Mouse (Mus musculus) CH12.LX (cell line): ENCODE measurements at regions not wholly inside any gene's neighbourhood (a gene's known extent, or its start where the extent isn't known, plus 50 kb on each side); places are given as distances from the start of the nearest gene placed in this dataset.

Source experiments
- DNase-seq: peaks from one replicate; pipeline ENCODE4 v3.0.0-alpha.2; 2013; ENCODE audit errors: extremely low read depth
- H3K27ac ChIP-seq: 2 replicates; pipeline ENCODE4 v1.5.1; 2012; ENCODE audit warnings: low read depth, mild to moderate bottlenecking, control low read depth, moderate library complexity; ENCODE audit not compliant: insufficient read depth
- H3K27me3 ChIP-seq: replicated peaks from 2 replicates; pipeline ENCODE3; 2012; ENCODE audit warnings: inconsistent platforms
- H3K36me3 ChIP-seq, 2 experiments: replicated peaks in 1 of 2; 2 replicates each; pipeline versions ENCODE3 to v1.6.1; 2012; ENCODE audit warnings: inconsistent platforms in 1 of 2, low read length in 1 of 2, mild to moderate bottlenecking in 1 of 2, mixed read lengths in 1 of 2, moderate library complexity in 1 of 2; ENCODE audit not compliant: control insufficient read depth in 1 of 2, insufficient read depth in 1 of 2
- H3K4me1 ChIP-seq, 2 experiments: 2 replicates each; pipeline ENCODE4 v1.6.1; 2012; ENCODE audit warnings: inconsistent platforms in 1 of 2, moderate library complexity in 1 of 2; ENCODE audit not compliant: insufficient read depth in 2 of 2, control insufficient read depth in 1 of 2
- H3K4me2 ChIP-seq: 2 replicates; pipeline ENCODE4 v1.6.1; 2012; ENCODE audit warnings: low read depth, mild to moderate bottlenecking, control low read depth; ENCODE audit not compliant: poor library complexity, insufficient read depth, severe bottlenecking
- H3K4me3 ChIP-seq, 3 experiments: fragments of 150-350 bp in 1 of 3; sonication (generic) in 1 of 3; replicated peaks in 1 of 3; 2 replicates each; pipeline versions ENCODE3 to v1.5.1; 2011 to 2012; ENCODE audit warnings: low read depth in 2 of 3, low read length in 2 of 3, mild to moderate bottlenecking in 2 of 3, moderate library complexity in 2 of 3, control low read depth in 1 of 3, improper control_type of control experiment in 1 of 3, inconsistent platforms in 1 of 3, mixed read lengths in 1 of 3; ENCODE audit not compliant: poor library complexity in 1 of 3
- H3K79me2 ChIP-seq: replicated peaks from 2 replicates; pipeline ENCODE4 v1.6.1; 2012; ENCODE audit warnings: mild to moderate bottlenecking, moderate library complexity; ENCODE audit not compliant: control insufficient read depth, poor library complexity, insufficient read depth, severe bottlenecking; ENCODE audit errors: extremely low read depth
- H3K9ac ChIP-seq: 2 replicates; pipeline ENCODE4 v1.6.1; 2012; ENCODE audit warnings: low read depth, mild to moderate bottlenecking, control low read depth, moderate library complexity; ENCODE audit not compliant: insufficient read depth
- H3K9me3 ChIP-seq: replicated peaks from 2 replicates; pipeline ENCODE3; 2012; ENCODE audit warnings: low read length, inconsistent platforms, mixed read lengths
- E2F4 ChIP-seq: IDR thresholded peaks from 2 replicates; pipeline ENCODE4 v1.6.1; 2011; ENCODE audit warnings: low read depth, low read length, improper control_type of control experiment; ENCODE audit not compliant: insufficient replicate concordance
- ELF1 ChIP-seq: IDR thresholded peaks from 2 replicates; pipeline ENCODE4 v1.6.1; 2014; ENCODE audit warnings: low read depth, mild to moderate bottlenecking, inconsistent platforms, low read length, improper control_type of control experiment
- EP300 ChIP-seq: IDR thresholded peaks from 2 replicates; pipeline ENCODE4 v1.6.1; 2011; ENCODE audit warnings: low read length, improper control_type of control experiment
- JUND ChIP-seq: conservative IDR thresholded peaks from 2 replicates; pipeline ENCODE4 v1.6.1; 2011; ENCODE audit warnings: low read depth, low read length, improper control_type of control experiment
- MAX ChIP-seq: IDR thresholded peaks from 2 replicates; pipeline ENCODE4 v1.6.1; 2011; ENCODE audit warnings: low read length, improper control_type of control experiment
- MAZ ChIP-seq: IDR thresholded peaks from 2 replicates; pipeline ENCODE4 v1.6.1; 2012; ENCODE audit warnings: low read depth, mild to moderate bottlenecking, inconsistent platforms, low read length, improper control_type of control experiment, moderate library complexity
- MEF2A ChIP-seq: IDR thresholded peaks from 2 replicates; pipeline ENCODE4 v1.6.1; 2014; ENCODE audit warnings: low read depth, mild to moderate bottlenecking, inconsistent platforms, low read length, improper control_type of control experiment, borderline replicate concordance
- MYC ChIP-seq: IDR thresholded peaks from 2 replicates; pipeline ENCODE4 v1.6.1; 2011; ENCODE audit warnings: low read depth, mild to moderate bottlenecking, improper control_type of control experiment, low read length
- NELFE ChIP-seq: IDR thresholded peaks from 2 replicates; pipeline ENCODE4 v1.6.1; 2011; ENCODE audit warnings: low read depth, low read length, improper control_type of control experiment
- PAX5 ChIP-seq: IDR thresholded peaks from 2 replicates; pipeline ENCODE4 v1.6.1; 2012; ENCODE audit warnings: low read length, inconsistent platforms, mixed read lengths
- RAD21 ChIP-seq: IDR thresholded peaks from 2 replicates; pipeline ENCODE4 v1.6.1; 2011; ENCODE audit warnings: low read depth, mild to moderate bottlenecking, low read length, improper control_type of control experiment, moderate library complexity
- RCOR1 ChIP-seq: conservative IDR thresholded peaks from 2 replicates; pipeline ENCODE4 v1.6.1; 2012; ENCODE audit warnings: low read depth, mild to moderate bottlenecking, inconsistent platforms, low read length, improper control_type of control experiment
- SIN3A ChIP-seq: IDR thresholded peaks from 2 replicates; pipeline ENCODE4 v1.6.1; 2012; ENCODE audit warnings: low read length, improper control_type of control experiment, inconsistent platforms
- TBP ChIP-seq: conservative IDR thresholded peaks from 2 replicates; pipeline ENCODE4 v1.6.1; 2011; ENCODE audit warnings: low read depth, low read length, improper control_type of control experiment
- USF1 ChIP-seq: IDR thresholded peaks from 2 replicates; pipeline ENCODE4 v1.6.1; 2014; ENCODE audit warnings: low read depth, mild to moderate bottlenecking, inconsistent platforms, low read length, improper control_type of control experiment
- ZC3H11A ChIP-seq: IDR thresholded peaks from 2 replicates; pipeline ENCODE4 v1.6.1; 2012; ENCODE audit warnings: low read depth, mild to moderate bottlenecking, inconsistent platforms, low read length, improper control_type of control experiment
- ZKSCAN1 ChIP-seq: IDR thresholded peaks from 2 replicates; pipeline ENCODE4 v1.6.1; 2012; ENCODE audit warnings: low read depth, inconsistent platforms, low read length, improper control_type of control experiment, borderline replicate concordance
- ZMIZ1 ChIP-seq: IDR thresholded peaks from 2 replicates; pipeline ENCODE4 v1.6.1; 2012; ENCODE audit warnings: low read depth, mild to moderate bottlenecking, inconsistent platforms, low read length, improper control_type of control experiment
- ZNF384 ChIP-seq: IDR thresholded peaks from 2 replicates; pipeline ENCODE4 v1.6.1; 2012; ENCODE audit warnings: low read depth, low read length, improper control_type of control experiment, inconsistent platforms
- dilution Hi-C: fragments of 300-500 bp; cut with MboI; formaldehyde crosslinking; loops from 2 replicates; pipeline ENCODE4 v1.14.3; 2020; ENCODE audit warnings: low sequenced_read_pairs; ENCODE audit not compliant: extremely low pct_unique_long_range_greater_than_20kb, extremely low pct_ligation_motif_present
- in situ Hi-C: fragments of 300-500 bp; cut with MboI; formaldehyde crosslinking; loops from 3 replicates; pipeline ENCODE4 v1.14.3; 2019; ENCODE audit warnings: low sequenced_read_pairs, low pct_ligation_motif_present, low pct_unique_long_range_greater_than_20kb, mixed read lengths

GRCm38 (mm10) chr4:4556126-4556525 is 237.0 kb downstream of the Impad1 start:
- DNase-seq = peak; percentile 4
- Histone ChIP-seq H3K9ac (no peak overlapping the region), H3K36me3 (no peaks in the 10 kb centered on the region), H3K27me3 (no peaks in the 10 kb centered on the region), H3K4me2 (peak overlapping the region; percentile 77; the same call in 1 of the 2 replicates), H3K4me1 (peaks cover 0 to 9% of the 10 kb centered on the region in 2 experiments; a peak in 2 of 4 replicates), H3K27ac (no peak overlapping the region), H3K4me3 (no peak overlapping the region), H3K79me2 (no peaks in the 10 kb centered on the region), H3K9me3 (no peaks in the 10 kb centered on the region)
- in situ Hi-C loops = no loop called here
- TF ChIP-seq USF1 = no peak
- TF ChIP-seq MAZ = no peak
- dilution Hi-C loops = no loop called here

DNA sequence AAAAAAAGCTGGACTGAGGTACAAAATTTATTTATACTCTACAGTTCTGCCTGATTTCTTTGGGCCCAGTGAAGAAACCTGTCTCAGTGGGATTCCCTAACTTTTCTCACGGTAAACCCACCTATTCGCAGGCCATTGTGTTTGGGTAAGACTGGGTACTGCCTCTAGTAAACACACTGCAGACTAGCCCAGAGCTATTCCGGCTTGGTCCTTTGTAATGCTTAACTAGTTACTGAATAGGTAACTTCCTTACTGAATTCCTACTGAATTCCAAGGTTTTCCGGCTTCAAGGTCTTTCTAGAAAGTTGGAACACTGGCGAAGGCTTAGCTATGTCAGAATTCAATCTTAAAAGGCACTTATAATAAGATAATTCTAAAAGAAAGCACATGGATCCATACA is 242.9 kb downstream of the Impad1 start:
- in situ Hi-C loops (no loop called here), dilution Hi-C loops (no loop called here)
- H3K4me1 ChIP-seq = no peaks in the 10 kb centered on the region
- no peak overlapping the region for H3K9ac ChIP-seq
- H3K4me2 ChIP-seq = no peak overlapping the region
- no peak for DNase-seq
- no peaks in the 10 kb centered on the region for H3K79me2 ChIP-seq
- H3K27me3 ChIP-seq = no peaks in the 10 kb centered on the region
- no peaks in the 10 kb centered on the region for H3K36me3 ChIP-seq
- H3K4me3 ChIP-seq = no peak overlapping the region
- TF ChIP-seq RAD21 = no peak
- TF ChIP-seq ZMIZ1 = no peak
- TF ChIP-seq ZNF384 = no peak
- no peak for TF ChIP-seq SIN3A
- TF ChIP-seq JUND = no peak
- no peak for TF ChIP-seq ZKSCAN1
- TF ChIP-seq NELFE = no peak
- TF ChIP-seq ELF1 = no peak
- no peak for TF ChIP-seq EP300
- no peak for TF ChIP-seq RCOR1
- TF ChIP-seq E2F4 = no peak
- no peak for TF ChIP-seq PAX5
- TF ChIP-seq MYC = no peak
- no peak for TF ChIP-seq ZC3H11A
- TF ChIP-seq MAX = no peak
- no peak for TF ChIP-seq USF1
- no peak for TF ChIP-seq MEF2A
- no peak for TF ChIP-seq TBP
- no peak overlapping the region for H3K27ac ChIP-seq
- H3K9me3 ChIP-seq = no peaks in the 10 kb centered on the region
